Mouse (Mus musculus) forebrain, embryonic 11.5 days (tissue): ENCODE data around the gene Myt1. TPM values are rescaled to one million over a fixed set of nuclear protein-coding genes. Genes with fewer than 3 reads are reported as not detected.

ENCODE experiments used
- ATAC-seq: fragments of 200-750 bp; cut with Nextera tagmentation; replicated peaks from 2 replicates; pipeline ENCODE4 v1.8.0; 2017; ENCODE audit warnings: moderate TSS enrichment; ENCODE audit not compliant: low FRiP score
- DNase-seq: peaks from one replicate; pipeline ENCODE4 v3.0.0-alpha.2; 2017; ENCODE audit warnings: low spot score
- H3K27ac ChIP-seq: fragments of 300-500 bp; sonication (generic); 2 replicates; pipeline ENCODE4 v1.5.1; 2014; ENCODE audit warnings: low read depth, low read length
- H3K27me3 ChIP-seq: fragments of 300-500 bp; sonication (generic); 2 replicates; pipeline ENCODE4 v1.6.1; 2014; ENCODE audit warnings: mild to moderate bottlenecking, low read length, mixed read lengths; ENCODE audit not compliant: control insufficient read depth, insufficient read depth
- H3K36me3 ChIP-seq: fragments of 300-500 bp; sonication (generic); 2 replicates; pipeline ENCODE4 v1.6.1; 2014; ENCODE audit warnings: mild to moderate bottlenecking, low read length, moderate library complexity, mixed read lengths; ENCODE audit not compliant: control insufficient read depth, insufficient read depth
- H3K4me1 ChIP-seq: fragments of 300-500 bp; sonication (generic); replicated peaks from 2 replicates; pipeline ENCODE4 v1.6.1; 2014; ENCODE audit warnings: low read length, mixed read lengths; ENCODE audit not compliant: control insufficient read depth, insufficient read depth
- H3K4me2 ChIP-seq: fragments of 300-500 bp; sonication (generic); 2 replicates; pipeline ENCODE4 v1.6.1; 2014; ENCODE audit warnings: low read depth, mild to moderate bottlenecking, low read length, moderate library complexity, mixed read lengths; ENCODE audit not compliant: severe bottlenecking
- H3K4me3 ChIP-seq: fragments of 300-500 bp; sonication (generic); 2 replicates; pipeline ENCODE4 v1.5.1; 2014; ENCODE audit warnings: low read depth, low read length
- H3K9ac ChIP-seq: fragments of 300-500 bp; sonication (generic); 2 replicates; pipeline ENCODE4 v1.6.1; 2014; ENCODE audit warnings: low read length
- H3K9me3 ChIP-seq: fragments of 300-500 bp; sonication (generic); 2 replicates; pipeline ENCODE4 v1.6.1; 2016; ENCODE audit warnings: low read length, mixed read lengths; ENCODE audit not compliant: control insufficient read depth
- WGBS: fragments of 180-500 bp; shearing (Covaris S2); extraction: QIAGEN DNeasy Blood & Tissue Kit; methylation state at CpG from one replicate; pipeline ENCODE4 v1.1.7; 2014; 5-methylcytosine and 5-hydroxymethylcytosine counted together
- polyA plus RNA-seq: library from polyadenylated mRNA; unstranded; fragments of >200 nt; fragmentation: Nextera tagmentation; extraction: Ambion mirVana; gene quantifications from 2 replicates; pipeline ENCODE4 v1.2.1, GENCODE M21; 2014

The Myt1 gene
- polyA plus RNA-seq = 26.6 and 27.3 TPM in 2 replicates

DNA sequence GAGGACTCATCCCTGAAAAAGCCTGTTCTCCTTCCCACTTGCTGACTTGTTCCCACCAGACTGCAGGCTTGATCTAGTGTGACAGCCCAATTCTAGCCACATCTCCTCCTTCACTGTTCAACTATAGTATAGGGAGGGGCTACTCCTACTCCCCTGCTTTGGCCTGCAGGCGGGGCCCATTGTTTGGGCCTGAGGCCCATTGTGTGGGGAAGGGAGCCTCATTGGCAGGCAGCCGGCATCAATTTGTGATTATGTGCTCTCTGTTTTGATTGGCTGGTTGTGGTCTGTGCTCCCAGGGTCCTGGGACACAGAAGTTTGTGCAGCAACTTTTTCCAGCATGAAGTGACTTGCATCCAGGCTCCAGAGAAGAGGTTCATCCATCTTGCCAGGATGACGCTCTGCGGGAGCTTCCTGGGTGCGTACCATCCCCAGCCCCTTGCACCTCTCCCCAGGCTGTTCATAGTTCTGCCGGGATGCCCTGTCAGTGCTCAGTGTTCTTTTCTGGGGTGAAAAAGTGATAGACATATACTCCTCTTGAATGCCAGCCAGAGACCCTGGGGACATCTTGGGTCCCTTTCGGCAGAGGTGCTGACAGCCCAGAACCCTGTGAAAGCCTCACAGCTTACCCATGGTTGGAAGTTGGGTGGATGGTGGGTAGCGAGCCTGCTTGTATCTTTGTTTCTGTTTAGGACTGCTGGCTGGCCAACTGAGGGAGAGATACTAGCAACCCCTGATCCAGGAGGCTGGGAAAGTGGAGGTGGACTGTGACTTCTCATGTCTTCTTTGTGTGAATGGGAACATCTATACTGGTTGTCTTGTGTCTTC is at the start of gene Myt1:
Gene Myt1 (plus strand): TSS at position 327 of the 825 bp plus-strand sequence.
- Histone ChIP-seq H3K36me3 (no peaks in the 10 kb centered on the region), H3K4me2 (peak within 1 kb of the TSS; percentile 59), H3K9me3 (no peaks in the 10 kb centered on the region), H3K4me1 (peaks cover 19% of the 10 kb centered on the region), H3K27ac (peak within 1 kb of the TSS; percentile 93), H3K9ac (peak within 1 kb of the TSS; percentile 65), H3K27me3 (no peaks in the 10 kb centered on the region), H3K4me3 (peak within 1 kb of the TSS; percentile 35)
- 13% methylated on average over 8 of the region's 8 CpGs for WGBS
- peak; percentile 86 for ATAC-seq
- DNase-seq = peak; percentile 82

DNA sequence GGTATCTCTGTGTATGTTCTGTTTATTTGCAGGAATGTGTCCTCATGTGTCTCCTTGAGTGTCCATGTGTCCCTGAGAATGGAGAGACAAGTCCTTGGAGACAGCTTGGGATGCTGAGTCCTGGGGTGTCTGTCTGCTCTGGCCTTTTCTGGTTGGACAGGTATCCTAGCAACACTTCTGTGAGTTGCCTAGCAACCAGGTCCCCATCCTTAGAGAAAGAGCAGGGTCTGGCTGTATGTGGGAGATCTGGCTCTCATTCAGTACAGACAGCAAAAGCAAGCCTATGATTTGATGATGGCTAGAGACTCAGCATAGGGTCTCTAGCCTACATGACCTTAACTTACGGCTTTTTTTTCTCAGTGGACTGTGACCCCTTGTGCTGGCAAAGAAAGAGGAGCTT is 49.4 kb upstream of the Myt1 start:
- no peaks in the 10 kb centered on the region for H3K9me3 ChIP-seq
- no peak overlapping the region for H3K4me2 ChIP-seq
- H3K4me3 ChIP-seq = no peak overlapping the region
- DNase-seq (no peak), ATAC-seq (peak; percentile 45)
- peak overlapping the region; percentile 1; the same call in 1 of the 2 replicates for H3K27ac ChIP-seq
- H3K4me1 ChIP-seq = peaks cover 4% of the 10 kb centered on the region; the same call in 1 of the 2 replicates
- WGBS = 79% methylated on average over 1 of the region's 1 CpGs
- H3K9ac ChIP-seq = no peak overlapping the region
- no peaks in the 10 kb centered on the region for H3K27me3 ChIP-seq
- no peaks in the 10 kb centered on the region for H3K36me3 ChIP-seq

DNA sequence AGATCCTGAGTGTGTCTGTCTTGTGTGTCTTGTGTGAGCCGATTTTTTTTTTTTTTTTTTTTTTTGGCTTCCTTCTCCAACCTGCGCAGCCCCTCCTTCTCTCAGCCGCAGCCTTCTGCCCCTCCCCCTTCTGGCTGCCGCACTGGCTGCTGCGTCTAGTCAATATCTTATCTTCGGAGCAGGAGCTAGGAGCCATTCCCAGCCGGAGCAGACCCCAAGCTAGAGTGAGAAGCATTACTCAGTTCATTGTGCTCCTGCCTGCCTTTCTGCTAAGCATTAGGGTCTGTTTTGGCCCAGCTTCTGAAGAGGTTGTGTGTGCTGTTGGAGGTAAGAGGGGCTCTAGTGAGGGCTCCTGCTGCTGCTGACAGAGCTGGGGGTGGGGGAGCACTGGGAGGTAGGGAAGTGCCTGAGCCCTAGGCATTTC is 48.2 kb upstream of the Myt1 start, which contains the start of gene Oprl1:
Gene Oprl1 (plus strand): TSS at position 114 of the 424 bp plus-strand sequence.
- Histone ChIP-seq H3K9ac (peak within 1 kb of the TSS; percentile 59), H3K9me3 (no peaks in the 10 kb centered on the region), H3K27me3 (no peaks in the 10 kb centered on the region), H3K4me1 (peaks cover 4% of the 10 kb centered on the region; the same call in 1 of the 2 replicates), H3K36me3 (no peaks in the 10 kb centered on the region), H3K27ac (peak within 1 kb of the TSS; percentile 19; the same call in 1 of the 2 replicates), H3K4me2 (peak within 1 kb of the TSS; percentile 44), H3K4me3 (peak within 1 kb of the TSS; percentile 27)
- ATAC-seq (peak; percentile 75), DNase-seq (peak; percentile 70)
- 4% methylated on average over 7 of the region's 7 CpGs for WGBS

DNA sequence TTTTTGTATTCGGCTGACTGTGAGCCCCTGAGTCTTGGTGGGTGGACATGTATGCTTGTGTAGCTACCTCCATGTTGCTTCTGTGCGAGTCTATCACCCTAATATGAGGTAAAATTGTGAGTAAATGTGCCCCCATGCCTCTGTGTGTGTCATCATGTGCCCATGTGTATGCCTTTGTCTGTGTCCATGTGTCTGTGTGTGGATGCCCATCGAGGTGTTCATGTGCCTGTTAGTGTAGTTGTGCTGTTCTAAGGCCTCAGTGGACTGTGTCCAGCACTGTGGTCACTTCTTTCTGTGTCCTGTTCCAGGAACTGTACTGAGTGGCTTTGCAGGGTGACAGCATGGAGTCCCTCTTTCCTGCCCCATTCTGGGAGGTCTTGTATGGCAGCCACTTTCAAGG is 47.8 kb upstream of the Myt1 start:
- Histone ChIP-seq H3K9me3 (no peaks in the 10 kb centered on the region), H3K27ac (peak overlapping the region; percentile 19; the same call in 1 of the 2 replicates), H3K4me2 (peak overlapping the region; percentile 44), H3K4me1 (peaks cover 4% of the 10 kb centered on the region; the same call in 1 of the 2 replicates), H3K27me3 (no peaks in the 10 kb centered on the region), H3K4me3 (peak overlapping the region; percentile 27), H3K36me3 (no peaks in the 10 kb centered on the region), H3K9ac (peak overlapping the region; percentile 59)
- DNase-seq (no peak), ATAC-seq (peak; percentile 57)
- WGBS = 56% methylated on average over 3 of the region's 3 CpGs

DNA sequence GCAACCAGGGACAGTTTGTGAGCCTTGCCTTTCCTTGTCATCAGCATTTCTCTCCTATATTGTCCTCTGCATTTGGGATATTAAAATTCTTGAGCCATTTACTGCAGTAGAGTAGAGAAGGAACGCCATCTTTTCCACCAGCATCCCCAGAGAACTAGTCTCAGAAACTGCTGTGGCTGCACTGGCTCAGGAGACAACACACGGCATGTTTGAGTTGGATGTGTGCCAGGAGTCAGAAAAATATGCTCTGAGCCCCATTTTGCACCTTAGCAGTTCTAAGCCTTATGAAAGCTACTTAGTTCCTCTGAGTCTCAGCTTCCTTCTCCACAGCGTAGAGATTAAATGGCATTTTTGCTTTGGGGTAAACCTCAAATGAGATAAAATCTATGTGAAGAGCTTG is 46.1 kb upstream of the Myt1 start:
- H3K9me3 ChIP-seq = no peaks in the 10 kb centered on the region
- no peak for ATAC-seq
- H3K27me3 ChIP-seq = no peaks in the 10 kb centered on the region
- no peak for DNase-seq
- peaks cover 4% of the 10 kb centered on the region; the same call in 1 of the 2 replicates for H3K4me1 ChIP-seq
- H3K27ac ChIP-seq = no peak overlapping the region
- H3K9ac ChIP-seq = no peak overlapping the region
- H3K4me2 ChIP-seq = no peak overlapping the region
- WGBS = 86% methylated on average over 3 of the region's 3 CpGs
- H3K36me3 ChIP-seq = no peaks in the 10 kb centered on the region
- no peak overlapping the region for H3K4me3 ChIP-seq

DNA sequence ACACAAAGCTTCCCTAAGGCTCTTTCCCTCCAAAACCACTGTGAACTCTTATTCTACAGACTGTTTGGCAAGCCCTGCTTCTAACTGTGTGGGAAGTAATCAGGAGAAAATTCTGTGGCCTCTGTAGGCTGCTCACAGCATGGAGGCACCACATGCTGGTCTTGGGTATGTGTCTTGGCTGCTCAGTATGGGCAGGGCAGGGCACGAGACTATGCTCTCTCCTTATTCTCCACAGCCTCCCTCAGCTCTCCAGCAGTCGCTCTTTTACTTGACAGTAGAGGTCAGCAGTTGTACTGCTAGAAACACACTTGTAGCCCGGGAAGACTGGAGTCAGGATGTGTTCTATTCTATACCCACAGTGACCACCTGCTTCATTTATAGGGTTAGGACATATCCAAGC is 43.1 kb upstream of the Myt1 start:
- WGBS = 37% methylated on average over 3 of the region's 3 CpGs
- Histone ChIP-seq H3K4me3 (no peak overlapping the region), H3K9ac (no peak overlapping the region), H3K4me1 (no peaks in the 10 kb centered on the region; the same call in 1 of the 2 replicates), H3K27ac (no peak overlapping the region), H3K27me3 (no peaks in the 10 kb centered on the region), H3K36me3 (no peaks in the 10 kb centered on the region), H3K9me3 (no peaks in the 10 kb centered on the region), H3K4me2 (no peak overlapping the region)
- no peak for ATAC-seq
- no peak for DNase-seq

DNA sequence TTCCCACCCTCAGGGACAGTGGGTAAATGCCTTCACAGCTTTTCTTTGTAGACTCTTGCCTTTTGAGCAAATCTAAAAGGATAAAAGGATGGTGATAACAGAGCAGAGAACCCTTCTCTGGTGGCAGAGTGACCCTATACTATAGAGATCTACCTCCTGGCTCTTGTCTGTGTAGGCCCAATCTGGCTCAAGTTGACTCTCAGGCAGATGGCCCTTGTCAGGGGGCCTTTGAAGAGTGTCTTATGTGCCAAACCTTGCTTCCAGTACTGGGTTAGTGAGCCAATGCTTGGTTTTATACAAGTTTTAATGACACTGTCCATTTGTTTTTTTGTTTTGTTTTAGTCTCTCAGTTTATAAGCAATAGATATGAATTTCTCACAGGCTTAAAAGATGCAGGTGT is 41.9 kb upstream of the Myt1 start:
- H3K9me3 ChIP-seq = no peaks in the 10 kb centered on the region
- H3K36me3 ChIP-seq = no peaks in the 10 kb centered on the region
- H3K27me3 ChIP-seq = no peaks in the 10 kb centered on the region
- no peak for DNase-seq
- no peaks in the 10 kb centered on the region for H3K4me1 ChIP-seq
- H3K4me2 ChIP-seq = no peak overlapping the region
- H3K27ac ChIP-seq = no peak overlapping the region
- H3K4me3 ChIP-seq = no peak overlapping the region
- H3K9ac ChIP-seq = no peak overlapping the region
- ATAC-seq = no peak

DNA sequence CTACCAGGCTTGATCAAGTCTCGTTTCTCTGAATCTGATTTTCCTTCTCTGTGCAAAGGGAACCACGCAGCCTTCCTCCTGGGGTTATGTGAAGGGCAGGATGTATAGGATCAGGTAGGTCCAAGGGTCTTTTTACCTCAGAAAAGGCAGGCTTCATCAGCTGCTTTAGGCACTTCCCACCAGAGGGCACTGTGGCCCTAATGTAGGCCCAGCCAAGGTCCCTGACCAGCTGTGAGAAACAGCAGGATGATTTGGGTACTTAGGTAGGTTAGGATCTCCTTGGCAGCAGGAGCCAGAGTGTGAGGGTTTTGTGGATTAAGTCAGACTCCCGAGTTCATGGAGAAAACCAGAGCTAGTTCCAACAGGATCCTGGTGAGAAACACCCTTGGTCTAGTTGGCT is 40.9 kb upstream of the Myt1 start:
- Histone ChIP-seq H3K9ac (no peak overlapping the region), H3K27ac (no peak overlapping the region), H3K9me3 (no peaks in the 10 kb centered on the region), H3K4me2 (no peak overlapping the region), H3K4me3 (no peak overlapping the region), H3K4me1 (no peaks in the 10 kb centered on the region), H3K36me3 (no peaks in the 10 kb centered on the region), H3K27me3 (no peaks in the 10 kb centered on the region)
- DNase-seq (peak; percentile 70), ATAC-seq (peak; percentile 49; the same call in 1 of the 2 replicates)
- WGBS = 9% methylated on average over 3 of the region's 3 CpGs
